Mouse (Mus musculus) CH12F3 (cell line): ENCODE measurements around the gene Zeb2.

Experiments used
- in situ Hi-C: fragments of 300-500 bp; cut with MboI; formaldehyde crosslinking; loops from 2 replicates; pipeline ENCODE4 v1.14.3; 2020; ENCODE audit warnings: low sequenced_read_pairs

Gene Zeb2

GRCm38 (mm10) chr2:45100628-45101027 lies 16.6 kb downstream of the Zeb2 start:
- in situ Hi-C loops: loop anchor here (25.0 kb wide), 1 partner anchor 1337 kb away; no protein-coding TSS in a partner anchor

GRCm38 (mm10) chr2:45100017-45100416 lies 17.2 kb downstream of the Zeb2 start:
- in situ Hi-C loops: loop anchor here (25.0 kb wide), 1 partner anchor 1337 kb away; no protein-coding TSS in a partner anchor

GRCm38 (mm10) chr2:45099081-45099480 lies 18.1 kb downstream of the Zeb2 start:
- in situ Hi-C loops: no loop called here

DNA sequence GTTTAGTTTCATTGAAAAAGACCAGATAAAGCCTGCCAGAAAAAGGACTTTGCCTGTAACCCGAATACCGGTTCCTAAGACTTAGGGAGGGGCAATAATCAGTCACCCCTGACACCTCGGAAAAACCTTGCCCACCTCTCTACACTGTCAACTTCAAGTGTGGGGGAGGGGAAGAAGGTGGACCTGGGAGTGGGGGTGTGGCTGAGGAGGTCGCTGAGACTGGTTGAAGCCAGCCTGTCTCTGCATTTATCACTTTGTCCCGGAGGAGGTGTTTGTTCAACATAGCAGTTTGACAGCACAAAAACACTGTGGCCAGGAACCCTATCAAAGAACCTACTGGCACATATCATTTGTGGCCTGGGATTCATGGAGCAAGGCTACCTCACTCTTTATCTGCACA lies 19.2 kb downstream of the Zeb2 start:
- in situ Hi-C loops: no loop called here

- in situ Hi-C loops: no loop called here
These were observed 20.5 kb downstream of the Zeb2 start for GRCm38 (mm10) chr2:45096638-45097247.

DNA sequence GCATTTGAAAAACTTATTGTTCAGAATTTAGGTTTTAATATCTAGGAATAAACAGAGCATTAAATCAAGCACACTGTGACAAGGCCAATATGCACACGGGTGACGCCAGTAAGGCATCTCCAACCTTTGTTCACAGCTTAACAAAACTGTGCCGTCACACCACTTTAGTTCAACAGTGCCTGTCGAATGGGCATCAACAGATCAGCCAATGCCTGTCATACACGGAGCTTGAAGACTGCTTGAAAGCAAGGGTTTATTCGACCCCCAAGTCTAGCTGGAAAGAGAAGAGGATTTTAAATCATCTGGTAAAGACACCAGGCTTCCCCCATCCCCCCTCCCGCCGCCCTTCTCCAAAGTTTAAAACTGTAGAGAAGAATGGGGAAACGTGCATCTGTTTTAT lies 21.4 kb downstream of the Zeb2 start:
- in situ Hi-C loops: no loop called here

GRCm38 (mm10) chr2:45094371-45094967 lies 22.7 kb downstream of the Zeb2 start:
- in situ Hi-C loops: no loop called here

DNA sequence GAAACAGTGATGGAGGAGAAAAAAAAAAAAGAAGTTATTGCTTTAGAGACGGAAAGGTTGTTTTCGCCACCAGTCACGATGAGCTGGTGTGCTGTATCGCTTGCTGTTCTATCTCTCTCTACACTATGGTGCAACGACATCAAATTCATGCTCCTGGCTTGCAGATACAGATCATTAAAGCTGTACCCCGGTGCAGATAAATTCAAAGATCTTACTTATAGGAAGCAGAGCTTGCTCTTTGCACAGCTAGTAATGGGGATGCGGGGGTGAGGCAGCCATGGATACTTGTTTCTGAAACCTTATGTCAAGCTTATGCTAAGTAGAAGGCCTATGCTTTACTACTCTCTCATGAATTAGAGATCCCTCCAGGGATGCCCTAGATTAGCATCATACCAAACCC lies 23.7 kb downstream of the Zeb2 start:
- in situ Hi-C loops: no loop called here

GRCm38 (mm10) chr2:45092654-45093053 lies 24.5 kb downstream of the Zeb2 start:
- in situ Hi-C loops: no loop called here

DNA sequence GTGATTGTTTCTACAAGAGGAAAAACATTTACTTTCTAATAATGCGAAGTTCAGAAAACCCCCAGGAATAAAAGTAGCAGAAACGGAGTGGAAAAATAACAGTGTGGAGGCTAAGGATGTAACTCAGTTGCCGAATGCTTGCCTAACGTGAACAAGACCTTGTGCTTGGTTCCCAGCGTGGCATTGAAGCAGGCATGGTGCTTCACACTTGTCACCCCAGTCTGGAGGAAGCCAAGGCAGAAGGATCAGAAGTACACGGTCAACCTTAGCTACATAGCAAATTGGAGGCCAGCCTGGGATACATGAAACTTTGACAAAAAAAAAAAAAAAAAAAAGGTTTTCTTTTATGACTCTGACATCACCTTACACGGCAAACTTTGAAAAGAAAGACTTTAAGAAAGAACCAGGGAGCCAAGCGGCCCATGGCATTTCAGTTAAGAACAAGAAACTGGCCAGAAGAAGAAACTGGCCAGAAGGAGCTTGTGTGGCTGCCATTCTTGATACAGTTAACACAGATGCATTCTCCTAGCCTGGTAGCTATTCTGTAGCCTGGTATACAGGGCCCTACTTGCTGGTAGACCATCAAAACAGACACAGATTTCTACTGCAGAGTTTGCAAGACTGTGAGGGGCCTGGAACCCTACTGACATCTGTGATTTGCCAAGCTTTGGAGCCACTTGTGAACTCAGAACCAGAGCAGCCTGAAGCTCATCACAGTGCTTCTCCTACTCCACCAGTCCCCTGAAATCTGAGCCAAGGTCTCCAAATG lies 26.5 kb downstream of the Zeb2 start:
- in situ Hi-C loops: no loop called here

DNA sequence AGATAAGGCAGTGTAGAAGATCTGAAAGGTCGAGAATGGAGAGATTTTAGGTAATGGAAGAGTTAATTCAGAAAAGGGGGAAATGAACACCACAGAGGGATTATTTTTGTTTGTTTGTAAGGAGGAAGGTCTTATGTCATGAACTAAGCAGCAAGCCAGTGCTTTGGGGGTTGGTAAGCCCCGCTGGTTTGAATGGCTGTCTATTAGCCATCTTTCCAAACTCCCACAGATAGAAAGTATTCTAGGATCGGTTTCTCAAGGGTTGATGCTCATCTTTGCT lies 28.0 kb downstream of the Zeb2 start:
- in situ Hi-C loops: no loop called here

DNA sequence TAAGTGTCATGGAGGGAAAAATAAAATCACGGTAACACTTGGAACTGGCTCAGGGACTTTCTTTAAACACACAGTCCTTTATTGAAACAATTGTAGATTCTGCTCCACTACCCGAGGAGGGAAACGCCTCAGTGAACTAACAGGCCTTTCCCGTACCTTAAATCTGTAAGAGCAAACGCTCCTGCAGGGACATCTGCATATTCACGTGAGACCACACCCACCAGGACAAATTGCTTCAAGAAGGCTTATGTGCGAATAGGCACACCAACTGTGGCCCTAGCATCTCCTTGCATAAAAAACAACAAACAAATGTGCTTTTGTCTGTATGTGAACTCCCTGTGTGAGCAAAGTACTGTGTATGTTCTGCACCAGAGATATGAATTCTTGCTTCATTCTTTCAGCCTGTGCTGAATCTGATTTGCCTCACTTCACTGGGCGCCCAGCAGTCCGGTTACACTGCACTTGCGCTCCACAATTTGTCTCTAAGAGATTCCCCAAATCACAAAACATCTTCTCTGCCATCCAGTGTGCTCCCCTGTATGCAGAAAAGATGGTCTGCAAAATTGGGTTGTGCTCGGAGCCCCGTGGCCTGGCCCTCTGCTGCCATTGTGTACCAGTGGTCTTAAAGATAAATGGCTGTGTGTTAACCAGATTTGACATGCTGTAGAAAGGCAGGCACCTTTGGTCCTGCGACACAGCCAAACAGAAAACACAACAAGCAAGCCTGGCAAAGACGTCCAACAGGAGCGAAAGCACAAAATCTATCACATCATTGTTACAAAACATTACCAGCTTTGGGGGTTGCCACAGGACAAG lies 28.6 kb downstream of the Zeb2 start:
- in situ Hi-C loops: no loop called here

DNA sequence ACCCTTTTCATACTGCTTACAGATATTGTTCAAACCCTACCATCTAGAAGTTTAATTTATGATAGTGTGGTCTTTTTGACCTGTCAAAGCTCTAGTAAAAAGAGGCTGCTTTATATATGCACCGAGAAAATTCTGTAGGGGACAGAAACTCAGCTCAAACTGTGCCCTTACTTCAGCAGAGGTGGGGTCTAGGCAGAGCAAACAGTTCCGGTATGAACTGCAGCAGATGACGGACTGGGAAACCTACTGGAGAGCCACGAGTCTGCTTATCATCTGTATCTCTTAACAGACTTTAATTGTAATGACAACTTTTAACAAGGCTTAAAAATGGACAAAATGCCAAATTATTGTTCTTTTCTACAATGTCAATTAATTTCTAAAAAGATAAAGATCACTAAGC lies 30.0 kb downstream of the Zeb2 start:
- in situ Hi-C loops: no loop called here

DNA sequence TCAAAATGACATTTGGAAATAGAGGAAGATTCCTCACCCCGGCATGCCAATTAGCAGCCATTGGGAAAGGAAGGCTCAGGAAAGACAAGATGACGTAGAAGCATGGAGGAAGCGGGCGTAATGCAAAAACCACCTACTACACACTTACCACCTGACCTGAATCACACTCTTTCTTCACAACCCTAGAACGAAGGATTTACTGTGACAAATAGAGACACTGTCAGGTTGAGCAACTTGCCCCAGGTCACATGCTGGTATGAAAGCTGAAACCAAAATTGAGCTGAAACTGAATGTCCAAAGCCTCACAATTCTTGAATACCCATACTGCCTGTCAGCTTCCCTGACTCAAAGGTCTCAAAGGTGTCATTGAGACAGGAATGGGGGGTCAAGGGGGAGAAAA lies 31.5 kb downstream of the Zeb2 start:
- in situ Hi-C loops: no loop called here

GRCm38 (mm10) chr2:45083042-45083441 lies 34.2 kb downstream of the Zeb2 start:
- in situ Hi-C loops: no loop called here

DNA sequence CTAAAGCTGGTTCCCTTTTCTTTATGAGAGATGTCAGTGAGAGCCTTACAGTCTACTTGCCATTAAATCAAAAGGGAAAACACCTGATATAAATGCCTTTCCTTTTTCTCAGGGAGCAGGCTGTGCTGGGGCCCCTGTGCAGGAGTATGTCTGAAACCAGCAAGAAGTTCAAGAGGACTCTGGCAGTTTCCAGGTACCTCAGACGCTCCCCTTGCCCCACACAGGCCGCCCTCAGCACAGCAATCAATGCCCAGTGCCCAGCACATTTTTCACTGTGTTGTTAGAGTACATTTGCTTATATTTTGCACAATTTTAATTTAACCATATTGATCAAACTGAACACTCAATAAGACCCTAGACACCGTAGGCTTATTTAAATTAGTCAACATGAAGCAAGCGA lies 35.6 kb downstream of the Zeb2 start:
- in situ Hi-C loops: no loop called here

- in situ Hi-C loops: no loop called here
These were observed 39.2 kb downstream of the Zeb2 start for GRCm38 (mm10) chr2:45077938-45078487.

DNA sequence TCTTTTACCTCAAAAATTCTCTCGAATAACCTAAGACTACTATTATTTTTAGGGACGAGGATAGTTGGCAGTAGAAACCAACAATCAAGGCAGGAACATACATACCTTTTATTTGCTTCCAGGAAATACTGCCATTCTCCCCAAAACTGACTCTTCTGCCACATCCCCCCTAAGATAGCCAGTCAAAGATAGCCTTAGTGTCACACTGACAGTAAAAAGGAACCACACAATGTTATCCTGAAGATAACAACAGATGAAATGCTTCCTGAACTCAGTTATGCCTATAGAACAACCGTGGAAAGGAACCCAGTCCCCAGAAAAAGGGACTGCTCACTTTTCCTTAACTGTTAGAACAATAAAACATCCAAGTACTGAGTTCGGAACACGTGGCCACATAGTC lies 39.8 kb downstream of the Zeb2 start:
- in situ Hi-C loops: no loop called here

DNA sequence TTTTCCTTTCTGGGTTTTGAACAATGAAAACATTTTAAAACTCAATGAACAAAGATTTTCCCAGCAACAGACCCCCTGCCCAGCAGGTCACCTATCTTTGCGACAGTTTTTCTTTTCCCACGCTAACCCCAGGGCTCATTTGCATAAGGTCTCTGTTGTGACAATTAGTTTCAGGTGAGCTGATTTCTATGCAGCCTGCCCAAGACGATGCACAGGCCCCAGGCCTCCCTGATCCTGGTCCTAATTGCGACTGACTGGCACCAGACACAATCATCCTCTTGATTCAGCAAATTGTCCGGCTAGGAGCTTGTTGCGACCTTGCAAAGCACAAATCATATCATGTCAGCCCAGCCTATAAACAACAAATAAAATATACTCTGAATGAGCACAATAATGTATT lies 44.2 kb downstream of the Zeb2 start:
- in situ Hi-C loops: no loop called here

- in situ Hi-C loops: no loop called here
These were observed 45.9 kb downstream of the Zeb2 start for GRCm38 (mm10) chr2:45071296-45071695.

GRCm38 (mm10) chr2:45070612-45071276 lies 46.5 kb downstream of the Zeb2 start:
- in situ Hi-C loops: no loop called here
